Mouse (Mus musculus) myocyte (in vitro differentiated cells): Measurements from ENCODE around the gene Kpna6. TPM values are rescaled to one million over a fixed set of nuclear protein-coding genes. Genes with fewer than 3 reads are reported as not detected.

Experiments
- polyA plus RNA-seq: library from polyadenylated mRNA; unstranded; fragments of >200 nt; fragmentation: generic; extraction: Trizol; gene quantifications from one replicate; pipeline ENCODE4 v1.2.1, GENCODE M21; 2012; ENCODE audit warnings: missing spikeins

The Kpna6 gene
- polyA plus RNA-seq, 1 experiment, result 32.2 TPM

Other genes starting within 250 kb of the Kpna6 start
- 0.04 TPM for gene Zbtb8b, start 231.9 kb downstream of the Kpna6 start, polyA plus RNA-seq
- gene Bsdc1, start 211.2 kb downstream of the Kpna6 start, polyA plus RNA-seq, result 22.9 TPM
- gene Tssk3, start 181.7 kb downstream of the Kpna6 start, polyA plus RNA-seq, result not detected
- gene Fam229a, start 181.6 kb downstream of the Kpna6 start, polyA plus RNA-seq, result 0.10 TPM
- gene Marcksl1, start 159.2 kb downstream of the Kpna6 start, polyA plus RNA-seq, result 41.6 TPM
- gene Hdac1, start 130.1 kb downstream of the Kpna6 start, polyA plus RNA-seq, result 50.4 TPM
- gene Lck, start 99.1 kb downstream of the Kpna6 start, polyA plus RNA-seq, result 2.1 TPM
- gene Fam167b, start 94.2 kb downstream of the Kpna6 start, polyA plus RNA-seq, result 0.10 TPM
- gene Eif3i, start 72.1 kb downstream of the Kpna6 start, polyA plus RNA-seq, result 358 TPM
- gene Tmem234, start 72.1 kb downstream of the Kpna6 start, polyA plus RNA-seq, result 220 TPM
- gene Dcdc2b, start 58.5 kb downstream of the Kpna6 start, polyA plus RNA-seq, result 0.36 TPM
- gene Iqcc, start 53.7 kb downstream of the Kpna6 start, polyA plus RNA-seq, result 20.1 TPM
- gene Ccdc28b, start 48.8 kb downstream of the Kpna6 start, polyA plus RNA-seq, result 14.8 TPM
- 23.6 TPM for gene Txlna, start 31.7 kb downstream of the Kpna6 start, polyA plus RNA-seq
- 9.7 TPM for gene Tmem39b, start 24.1 kb upstream of the Kpna6 start, polyA plus RNA-seq
- 40.4 TPM for gene Khdrbs1, start 69.5 kb upstream of the Kpna6 start, polyA plus RNA-seq
- 138 TPM for gene Ptp4a2, start 138.5 kb upstream of the Kpna6 start, polyA plus RNA-seq